Mouse (Mus musculus) forebrain, embryonic 10.5 days (tissue): ENCODE data around the gene Nxt1. TPM values are rescaled to one million over a fixed set of nuclear protein-coding genes. Genes with fewer than 3 reads are reported as not detected.
A peak's percentile ranks its signal among the peaks of the same experiment; 100 is the strongest.

Experiments
- DNase-seq: peaks from one replicate; pipeline ENCODE4 v3.0.0-alpha.2; 2017; ENCODE audit warnings: low spot score; ENCODE audit errors: extremely low spot score
- H3K27ac ChIP-seq: fragments of 300-500 bp; sonication (generic); 2 replicates; pipeline ENCODE4 v1.5.1; 2016; ENCODE audit warnings: mild to moderate bottlenecking
- H3K27me3 ChIP-seq: fragments of 300-500 bp; sonication (generic); 2 replicates; pipeline ENCODE4 v1.6.1; 2016; ENCODE audit warnings: mild to moderate bottlenecking; ENCODE audit not compliant: poor library complexity, severe bottlenecking
- H3K36me3 ChIP-seq: fragments of 300-500 bp; sonication (generic); replicated peaks from 2 replicates; pipeline ENCODE4 v1.6.1; 2016; ENCODE audit warnings: mild to moderate bottlenecking, moderate library complexity
- H3K4me1 ChIP-seq: fragments of 300-500 bp; sonication (generic); 2 replicates; pipeline ENCODE4 v1.6.1; 2016
- H3K4me3 ChIP-seq: fragments of 300-500 bp; sonication (generic); 2 replicates; pipeline ENCODE4 v1.5.1; 2016; ENCODE audit warnings: mild to moderate bottlenecking, moderate library complexity
- H3K9me3 ChIP-seq: fragments of 300-500 bp; sonication (generic); 2 replicates; pipeline ENCODE4 v1.6.1; 2016; ENCODE audit warnings: mild to moderate bottlenecking, moderate library complexity
- WGBS: fragments of 180-500 bp; shearing (Covaris S2); methylation state at CpG from one replicate; pipeline ENCODE4 v1.1.7; 2016; 5-methylcytosine and 5-hydroxymethylcytosine counted together
- polyA plus RNA-seq: library from polyadenylated mRNA; unstranded; fragments of >200 nt; fragmentation: Nextera tagmentation; extraction: Ambion mirVana; gene quantifications from 2 replicates; pipeline ENCODE4 v1.2.1, GENCODE M21; 2016

Nxt1 gene
- polyA plus RNA-seq, 1 experiment from 2014 or later: 162 TPM

DNA sequence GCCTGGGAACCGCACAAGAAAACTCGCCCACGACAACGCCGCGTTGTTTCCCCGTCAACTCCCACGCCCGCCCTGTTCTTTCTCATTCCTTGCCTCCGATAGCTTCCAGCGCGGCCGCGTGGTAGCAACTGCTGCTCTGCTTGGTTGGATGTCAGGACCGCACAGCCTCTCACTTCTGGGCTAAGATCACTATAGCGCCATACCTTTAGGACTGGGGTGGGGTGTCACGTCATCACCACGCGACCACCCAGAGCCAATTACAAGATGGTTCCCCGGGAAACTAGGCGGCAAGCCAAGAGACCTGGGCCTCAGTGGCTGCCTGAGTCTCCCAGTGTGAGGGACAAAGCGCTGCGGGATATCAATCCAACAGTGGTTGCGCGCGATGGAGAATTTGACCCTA is 5.4 kb downstream of the Nxt1 start:
- peaks cover 80% of the 10 kb centered on the region for H3K4me1 ChIP-seq
- H3K27ac ChIP-seq: peak overlapping the region; percentile 93
- H3K27me3 ChIP-seq: no peaks in the 10 kb centered on the region
- no peaks in the 10 kb centered on the region for H3K9me3 ChIP-seq
- H3K36me3 ChIP-seq: peaks cover 30% of the 10 kb centered on the region
- DNase-seq: peak; percentile 89
- H3K4me3 ChIP-seq: peak overlapping the region; percentile 85
- 2% methylated on average over 26 of the region's 26 CpGs for WGBS

DNA sequence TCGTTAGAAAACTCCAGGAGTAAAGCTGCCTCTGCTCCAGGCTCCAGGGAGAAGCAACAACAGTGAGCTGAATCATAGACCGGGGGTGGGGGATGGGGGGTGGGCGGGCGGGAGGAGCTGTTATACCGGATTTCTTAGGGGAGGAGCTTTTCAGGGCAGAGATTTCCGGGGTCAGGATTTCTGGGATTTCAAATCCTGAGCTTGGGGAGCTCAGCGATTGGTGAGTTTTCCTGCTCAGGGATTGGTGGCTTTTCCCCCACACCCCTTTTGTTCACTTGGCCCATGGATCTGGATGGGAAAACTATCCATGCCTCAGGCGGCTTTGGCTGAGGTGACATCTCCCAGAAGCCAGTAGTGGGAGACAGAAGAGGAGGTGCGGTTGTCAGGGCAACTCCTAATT is 6.9 kb downstream of the Nxt1 start:
- H3K9me3 ChIP-seq: no peaks in the 10 kb centered on the region
- peak overlapping the region; percentile 93 for H3K27ac ChIP-seq
- peak; percentile 74 for DNase-seq
- peaks cover 43% of the 10 kb centered on the region for H3K36me3 ChIP-seq
- H3K27me3 ChIP-seq: no peaks in the 10 kb centered on the region
- 0% methylated on average over 9 of the region's 9 CpGs for WGBS
- H3K4me1 ChIP-seq: peaks cover 66% of the 10 kb centered on the region
- H3K4me3 ChIP-seq: peak overlapping the region; percentile 85

- Histone ChIP-seq H3K27me3 (no peaks in the 10 kb centered on the region), H3K4me3 (peak within 1 kb of the TSS; percentile 85), H3K27ac (peak within 1 kb of the TSS; percentile 93), H3K4me1 (peaks cover 64% of the 10 kb centered on the region), H3K9me3 (no peaks in the 10 kb centered on the region), H3K36me3 (peaks cover 43% of the 10 kb centered on the region)
- peak; percentile 99 for DNase-seq
- WGBS: under 1% methylated on average over 39 of the region's 39 CpGs
Observed at GRCm38 (mm10) chr2:148680775-148681291, 8.4 kb downstream of the Nxt1 start, which contains the start of gene Gzf1. Gene Gzf1 (plus strand): TSS chr2:148681023.

- whole genome bisulfite sequencing: 12% methylated on average over 17 of the region's 17 CpGs
- Histone ChIP-seq H3K4me3 (peak overlapping the region; percentile 85), H3K4me1 (peaks cover 58% of the 10 kb centered on the region), H3K27ac (peak overlapping the region; percentile 93), H3K27me3 (no peaks in the 10 kb centered on the region), H3K36me3 (peaks cover 43% of the 10 kb centered on the region), H3K9me3 (no peaks in the 10 kb centered on the region)
- peak; percentile 62 for DNase-seq
Observed at GRCm38 (mm10) chr2:148681461-148681891, 9.1 kb downstream of the Nxt1 start.

GRCm38 (mm10) chr2:148683031-148683430 is 10.6 kb downstream of the Nxt1 start:
- no peak for DNase-seq
- Histone ChIP-seq H3K9me3 (no peaks in the 10 kb centered on the region), H3K4me3 (no peak overlapping the region), H3K4me1 (peaks cover 42% of the 10 kb centered on the region), H3K27me3 (no peaks in the 10 kb centered on the region), H3K27ac (no peak overlapping the region), H3K36me3 (peaks cover 51% of the 10 kb centered on the region)
- WGBS: 92% methylated on average over 1 of the region's 1 CpGs

GRCm38 (mm10) chr2:148684972-148685371 is 12.6 kb downstream of the Nxt1 start:
- H3K4me1 ChIP-seq: peaks cover 23% of the 10 kb centered on the region
- H3K9me3 ChIP-seq: no peaks in the 10 kb centered on the region
- no peak overlapping the region for H3K4me3 ChIP-seq
- no peak for DNase-seq
- no peak overlapping the region for H3K27ac ChIP-seq
- WGBS: 96% methylated on average over 2 of the region's 2 CpGs
- no peaks in the 10 kb centered on the region for H3K27me3 ChIP-seq
- peaks cover 70% of the 10 kb centered on the region for H3K36me3 ChIP-seq

DNA sequence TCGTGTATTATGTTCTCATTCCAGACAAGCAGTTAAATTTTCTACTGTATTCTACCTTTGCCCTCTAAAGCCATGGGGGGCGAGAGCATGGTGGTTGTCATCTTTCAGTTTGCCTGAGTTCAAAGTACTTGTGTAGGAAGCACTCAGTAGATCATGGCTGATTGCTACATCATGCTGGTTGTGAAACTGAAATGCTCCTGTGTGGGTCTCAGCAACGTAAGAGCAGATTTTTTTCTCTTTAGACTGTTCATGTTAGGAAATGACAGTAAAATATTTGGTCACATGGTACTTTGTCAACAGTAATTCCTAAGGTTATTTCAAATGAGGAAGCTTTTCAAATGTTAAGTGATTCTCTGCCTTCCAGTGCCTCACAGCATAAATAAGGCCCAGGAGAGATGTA is 13.3 kb downstream of the Nxt1 start:
- Histone ChIP-seq H3K4me3 (no peak overlapping the region), H3K36me3 (peaks cover 77% of the 10 kb centered on the region), H3K27me3 (no peaks in the 10 kb centered on the region), H3K4me1 (peaks cover 15% of the 10 kb centered on the region), H3K9me3 (no peaks in the 10 kb centered on the region), H3K27ac (no peak overlapping the region)
- no peak for DNase-seq
- 94% methylated on average over 3 of the region's 3 CpGs for WGBS

DNA sequence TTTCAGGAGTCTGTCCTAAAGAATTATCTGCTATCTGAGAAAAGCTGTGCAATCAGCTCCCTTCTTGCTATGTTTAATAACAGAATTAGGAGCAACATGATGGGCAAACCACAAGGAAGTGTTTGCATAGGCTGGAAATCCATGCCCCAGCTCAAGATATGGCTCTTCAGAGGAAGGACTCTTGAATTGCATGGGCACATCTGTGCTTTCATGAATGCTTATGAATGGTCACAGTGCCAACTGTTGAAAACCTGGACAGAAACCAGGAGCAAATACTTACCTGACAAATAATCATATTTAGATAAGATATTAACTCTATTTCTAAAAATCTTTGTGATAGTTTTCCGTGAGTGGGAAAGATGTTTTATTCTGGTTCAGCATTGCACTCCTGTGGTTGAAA is 14.5 kb downstream of the Nxt1 start:
- H3K27me3 ChIP-seq: no peaks in the 10 kb centered on the region
- no peak overlapping the region for H3K4me3 ChIP-seq
- H3K4me1 ChIP-seq: peaks cover 6% of the 10 kb centered on the region
- H3K36me3 ChIP-seq: peaks cover 88% of the 10 kb centered on the region
- 91% methylated on average over 1 of the region's 1 CpGs for WGBS
- H3K9me3 ChIP-seq: no peaks in the 10 kb centered on the region
- DNase-seq: no peak
- no peak overlapping the region for H3K27ac ChIP-seq

- WGBS: 95% methylated on average over 5 of the region's 5 CpGs
- DNase-seq: no peak
- H3K27me3 ChIP-seq: no peaks in the 10 kb centered on the region
- no peak overlapping the region for H3K4me3 ChIP-seq
- H3K9me3 ChIP-seq: no peaks in the 10 kb centered on the region
- H3K4me1 ChIP-seq: no peaks in the 10 kb centered on the region
- H3K27ac ChIP-seq: no peak overlapping the region
- H3K36me3 ChIP-seq: peaks cover 98% of the 10 kb centered on the region
Observed at GRCm38 (mm10) chr2:148687971-148688370, 15.6 kb downstream of the Nxt1 start.

DNA sequence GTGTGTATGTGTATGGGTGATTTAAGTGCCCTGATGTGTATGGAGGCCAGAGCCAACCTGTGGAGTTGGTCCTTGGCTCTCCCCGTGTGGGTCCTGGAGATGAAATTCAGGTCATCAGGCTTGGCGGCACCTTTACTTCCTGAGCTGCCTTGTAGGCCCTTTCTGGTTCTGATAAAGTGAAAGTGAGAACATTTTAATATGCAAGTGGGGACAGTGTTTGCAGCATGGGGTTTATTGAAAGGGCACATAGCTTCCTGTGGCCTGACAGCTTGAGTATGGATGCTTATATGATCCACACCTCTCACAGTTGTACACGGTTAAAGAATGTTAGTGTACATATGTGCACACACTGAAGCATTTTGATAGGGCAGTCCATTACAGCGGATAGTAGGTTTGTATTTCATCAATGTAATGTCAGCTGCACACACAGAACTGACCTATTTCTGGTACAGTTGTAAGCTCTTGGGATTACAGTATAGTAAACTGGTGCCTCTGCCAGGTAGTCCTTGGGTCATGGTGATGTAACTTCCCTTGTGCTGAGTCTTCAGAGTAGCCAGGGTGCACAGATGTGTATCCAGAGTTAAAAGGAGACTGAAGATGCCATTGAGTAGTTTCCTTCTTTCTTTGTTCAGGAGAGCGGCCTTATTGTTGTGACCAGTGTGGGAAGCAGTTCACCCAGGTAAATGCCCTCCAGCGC is 17.2 kb downstream of the Nxt1 start:
- no peak overlapping the region for H3K4me3 ChIP-seq
- no peaks in the 10 kb centered on the region for H3K27me3 ChIP-seq
- DNase-seq: no peak
- H3K27ac ChIP-seq: no peak overlapping the region
- H3K36me3 ChIP-seq: peaks cover 98% of the 10 kb centered on the region
- no peaks in the 10 kb centered on the region for H3K9me3 ChIP-seq
- WGBS: 96% methylated on average over 6 of the region's 6 CpGs
- H3K4me1 ChIP-seq: no peaks in the 10 kb centered on the region

DNA sequence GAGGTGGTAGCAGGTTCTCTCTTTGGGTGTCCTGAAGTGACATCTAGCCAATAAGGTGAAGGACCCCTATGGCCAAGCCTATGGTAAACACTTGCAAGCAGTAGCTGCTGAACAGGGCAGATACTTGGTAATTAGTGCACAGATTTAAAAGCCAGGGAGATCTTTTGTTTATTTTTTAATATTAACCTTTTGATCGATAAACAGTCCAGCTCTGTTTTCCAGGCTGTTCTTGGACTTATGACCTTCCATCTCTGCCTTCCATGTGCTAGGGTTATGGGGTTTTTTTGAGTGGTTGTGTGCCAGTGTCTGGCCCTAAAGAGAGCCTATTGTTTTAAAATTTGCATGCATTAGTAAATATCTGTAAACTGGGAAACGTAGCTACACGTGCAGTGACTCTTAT is 17.9 kb downstream of the Nxt1 start:
- WGBS: 95% methylated on average over 3 of the region's 3 CpGs
- Histone ChIP-seq H3K4me3 (no peak overlapping the region), H3K27me3 (no peaks in the 10 kb centered on the region), H3K27ac (no peak overlapping the region), H3K4me1 (no peaks in the 10 kb centered on the region), H3K36me3 (peaks cover 98% of the 10 kb centered on the region), H3K9me3 (no peaks in the 10 kb centered on the region)
- no peak for DNase-seq

DNA sequence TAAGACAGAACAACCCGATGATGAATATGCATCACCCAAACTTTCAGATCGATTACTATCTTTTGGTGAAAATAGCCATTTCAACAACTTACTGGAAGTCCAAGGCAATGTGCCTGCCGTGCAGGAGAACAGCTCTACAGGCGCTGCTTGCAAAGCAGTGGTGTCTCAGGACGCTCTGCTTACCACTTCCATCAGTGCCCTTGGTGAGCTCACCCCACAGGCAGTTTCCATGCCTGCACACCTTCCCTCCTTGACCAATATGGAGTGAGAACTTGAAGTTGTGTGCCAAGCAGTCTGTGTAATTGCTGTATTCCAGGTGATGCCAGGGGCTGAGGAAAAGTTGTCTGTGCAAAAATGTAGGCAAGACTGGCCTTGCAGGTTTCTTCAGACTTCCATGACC is 18.4 kb downstream of the Nxt1 start:
- Histone ChIP-seq H3K27me3 (no peaks in the 10 kb centered on the region), H3K36me3 (peaks cover 98% of the 10 kb centered on the region), H3K9me3 (no peaks in the 10 kb centered on the region), H3K4me1 (no peaks in the 10 kb centered on the region), H3K27ac (no peak overlapping the region), H3K4me3 (no peak overlapping the region)
- WGBS: 92% methylated on average over 5 of the region's 5 CpGs
- no peak for DNase-seq

GRCm38 (mm10) chr2:148698571-148698970 is 26.2 kb downstream of the Nxt1 start:
- no peak for DNase-seq

More at GRCm38 (mm10) chr2:148698571-148698970, 26.2 kb downstream of the Nxt1 start:
- Histone ChIP-seq H3K36me3 (peaks cover 70% of the 10 kb centered on the region), H3K27ac (no peak overlapping the region), H3K4me1 (no peaks in the 10 kb centered on the region), H3K9me3 (no peaks in the 10 kb centered on the region), H3K27me3 (no peaks in the 10 kb centered on the region), H3K4me3 (no peak overlapping the region)
- WGBS: 90% methylated on average over 5 of the region's 5 CpGs
